Mouse (Mus musculus) heart, postnatal 4 days (tissue): Measurements from ENCODE around the gene Taf3. TPM values are rescaled to one million over a fixed set of nuclear protein-coding genes. Genes with fewer than 3 reads are reported as not detected.

Experiments
- DNase-seq: peaks from one replicate; pipeline ENCODE4 v3.0.0; 2021
- total RNA-seq, 2 experiments: library from RNA; stranded (reverse); gene quantifications; 2 replicates each; pipeline ENCODE4 v1.2.3; 2021

The Taf3 gene
- 1 to 10 TPM; 8.4 to 8.6 TPM for total RNA-seq

DNA sequence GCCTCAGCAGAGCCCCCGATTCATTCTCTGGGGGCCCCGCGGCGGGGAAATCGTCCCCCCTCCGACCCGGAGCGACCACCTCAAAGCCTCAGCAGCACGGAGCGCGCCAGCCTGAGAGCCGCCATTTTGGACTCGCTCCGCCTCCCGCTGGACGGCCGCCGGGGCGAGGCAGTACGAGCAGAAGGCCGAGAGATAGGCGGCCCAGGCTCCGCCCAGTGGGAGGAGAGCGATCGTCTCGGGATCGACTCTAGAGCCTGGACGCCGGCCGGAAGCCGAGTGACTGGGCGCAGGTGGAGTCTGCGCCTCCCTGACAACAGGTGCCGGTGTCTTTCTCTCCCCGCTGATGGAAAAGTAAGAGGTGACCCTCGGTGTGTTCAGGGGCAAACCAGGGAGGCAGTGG lies at the start of gene Taf3:
Gene Taf3, minus strand, starts transcription at position 136 of the 400 bp plus-strand sequence.
- DNase-seq, result peak; percentile 95

DNA sequence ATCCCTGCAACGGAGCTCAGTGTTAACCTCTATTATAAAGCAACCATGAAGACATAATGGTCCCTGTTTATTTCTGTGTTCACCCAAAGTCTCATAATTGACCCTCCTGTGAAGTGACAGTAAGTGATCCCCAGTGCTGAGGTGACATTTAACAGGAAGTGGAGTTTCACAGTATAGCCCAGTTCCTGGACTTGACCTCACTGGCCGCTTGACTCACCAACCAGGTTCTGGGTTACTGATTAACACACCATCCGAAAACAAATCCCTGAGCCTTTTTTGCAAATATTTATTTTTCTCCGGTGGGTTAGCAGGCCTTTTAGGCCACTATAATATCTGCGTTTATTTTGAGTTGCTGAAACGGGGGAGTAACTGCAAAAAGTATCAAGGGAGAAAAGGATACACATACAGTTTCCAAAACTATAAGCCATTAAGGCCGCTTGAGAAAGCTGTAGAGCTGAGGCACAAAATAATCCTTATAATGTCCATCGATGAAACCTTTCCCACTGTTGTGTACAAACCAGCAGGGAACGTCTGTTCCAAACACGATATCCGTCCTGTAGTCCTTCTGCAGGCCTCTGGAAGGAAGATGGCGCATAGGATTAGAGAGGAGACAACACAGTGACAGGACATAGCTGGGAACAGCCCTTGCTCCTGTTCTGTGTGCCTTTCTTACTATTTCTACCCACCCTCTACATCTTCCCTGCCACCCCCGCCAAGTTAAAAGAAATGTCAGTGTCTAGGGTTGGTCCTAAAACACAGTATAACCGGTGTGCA lies 46.1 kb upstream of the Taf3 start:
- no peak for DNase-seq

GRCm38 (mm10) chr2:10087256-10087850 lies 39.0 kb upstream of the Taf3 start:
- no peak for DNase-seq

DNA sequence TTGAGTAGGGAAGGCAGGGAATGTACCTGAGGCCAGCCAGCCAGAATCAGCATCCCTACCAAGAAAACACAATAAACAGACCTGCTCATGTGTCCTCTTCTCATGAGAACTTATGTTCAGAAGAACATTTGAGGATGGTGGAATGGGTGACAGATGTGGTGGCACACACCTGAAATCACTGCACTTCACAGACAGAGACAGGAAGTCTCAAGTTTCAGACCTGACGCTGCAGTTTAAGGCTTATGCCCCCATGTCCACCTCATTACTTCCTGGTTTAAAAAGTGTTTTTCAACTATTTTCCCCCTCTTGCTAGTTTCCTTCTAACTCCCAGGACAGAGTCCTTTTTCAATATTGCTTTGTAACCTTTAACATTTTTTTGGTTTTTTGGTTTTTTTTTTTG lies 34.3 kb upstream of the Taf3 start:
- no peak for DNase-seq

DNA sequence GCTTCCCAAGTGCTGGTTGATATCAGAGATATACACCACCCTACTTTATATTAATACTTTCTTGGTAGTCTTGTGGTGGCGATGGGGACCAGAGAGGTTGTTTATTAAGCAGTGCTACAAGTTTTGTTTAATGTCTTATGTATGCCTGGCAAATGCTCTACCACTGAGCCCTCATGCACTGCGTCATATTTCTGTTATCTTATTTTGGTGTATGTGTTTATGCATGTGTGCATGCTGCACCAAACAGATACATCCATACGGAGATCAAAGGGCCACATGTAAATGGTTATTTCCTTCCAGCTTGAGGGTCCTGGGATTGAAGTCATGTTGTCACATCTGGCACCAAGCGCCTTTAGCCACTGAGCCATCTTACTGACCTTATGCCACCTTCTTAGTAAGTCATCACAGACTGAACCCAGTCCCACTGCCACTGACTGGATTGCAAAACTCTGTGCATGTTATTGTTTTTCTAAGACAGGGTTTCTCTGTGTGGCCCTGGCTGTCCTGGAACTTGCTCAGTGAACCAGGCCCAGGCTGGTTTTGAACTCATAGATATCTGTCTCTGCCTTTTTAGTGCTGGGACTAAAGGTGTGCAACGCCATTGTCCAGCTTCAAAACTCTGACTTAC lies 33.2 kb upstream of the Taf3 start:
- no peak for DNase-seq

GRCm38 (mm10) chr2:10080310-10081010 lies 32.1 kb upstream of the Taf3 start, which contains the start of the genes Atp5c1 and Kin:
TSS of gene Atp5c1 (minus strand) at chr2:10080510.
TSS of gene Kin (plus strand) at chr2:10080593.
- DNase-seq, result peak; percentile 97

DNA sequence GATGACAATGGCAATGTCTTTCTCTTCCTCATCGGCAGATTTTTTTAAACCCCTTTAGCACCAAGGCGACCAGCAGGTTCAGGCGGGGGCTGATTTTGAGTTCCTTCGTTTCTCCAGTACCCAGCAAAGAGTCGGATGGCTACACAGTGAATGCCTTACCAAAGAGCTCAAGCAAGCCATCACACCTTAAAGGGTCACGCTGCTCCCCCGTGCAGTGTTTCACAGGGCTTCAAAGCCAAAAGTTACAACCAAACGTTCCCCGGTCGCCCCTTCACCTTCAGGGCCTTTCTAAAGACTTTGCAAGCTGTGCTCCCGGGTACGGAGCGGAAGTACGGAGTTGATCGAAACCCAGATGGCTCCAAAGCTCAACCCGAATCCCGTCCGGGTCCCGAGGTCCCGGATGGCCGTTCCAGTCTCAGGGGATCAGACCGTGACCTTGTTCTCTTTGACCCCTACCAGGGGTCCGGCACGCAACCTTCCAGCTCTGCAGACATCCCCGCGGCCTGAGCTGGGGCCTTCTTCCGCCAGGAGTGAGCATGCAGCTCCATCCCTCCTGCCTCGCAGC lies 31.4 kb upstream of the Taf3 start:
- DNase-seq, result no peak

DNA sequence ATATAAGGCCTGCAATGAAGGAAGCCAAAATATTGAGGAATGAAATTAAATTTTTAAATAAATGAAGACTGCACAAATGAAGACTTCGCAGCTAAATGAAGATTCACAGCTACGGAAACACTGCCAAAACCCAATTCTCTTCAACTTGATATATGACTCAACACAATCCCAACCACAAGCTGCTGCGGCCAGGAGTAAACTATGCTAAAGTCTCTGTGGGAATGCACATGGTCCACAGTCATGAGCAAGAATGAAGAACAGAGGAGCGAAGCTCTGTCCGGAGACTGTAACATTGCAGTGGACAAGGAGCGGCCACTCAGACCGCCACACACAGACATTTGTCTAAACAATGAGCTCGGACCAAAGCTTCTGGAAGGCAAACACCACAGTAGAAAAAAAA lies 28.3 kb upstream of the Taf3 start:
- no peak for DNase-seq

DNA sequence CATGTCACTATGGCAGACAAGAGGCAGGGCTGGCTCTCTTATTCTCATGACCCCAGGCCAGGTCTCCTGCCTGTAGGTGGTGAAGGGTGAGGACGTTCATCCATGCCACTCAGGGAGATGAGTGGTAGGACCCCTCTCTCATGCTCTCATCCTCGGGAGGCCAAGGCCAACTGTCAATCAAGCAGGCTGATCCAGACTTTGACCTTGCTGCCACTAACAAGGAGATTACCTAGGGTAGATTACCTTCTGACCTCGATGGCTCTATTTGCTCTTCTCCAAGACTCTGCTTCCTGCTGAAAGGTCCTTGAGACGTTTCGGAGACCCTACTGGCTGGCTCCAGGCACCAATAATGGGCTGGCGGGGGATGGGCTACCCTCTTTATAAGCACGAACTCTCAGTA lies 26.1 kb upstream of the Taf3 start:
- DNase-seq, result no peak

- no peak for DNase-seq
These were observed 23.4 kb upstream of the Taf3 start for GRCm38 (mm10) chr2:10071751-10072150.

DNA sequence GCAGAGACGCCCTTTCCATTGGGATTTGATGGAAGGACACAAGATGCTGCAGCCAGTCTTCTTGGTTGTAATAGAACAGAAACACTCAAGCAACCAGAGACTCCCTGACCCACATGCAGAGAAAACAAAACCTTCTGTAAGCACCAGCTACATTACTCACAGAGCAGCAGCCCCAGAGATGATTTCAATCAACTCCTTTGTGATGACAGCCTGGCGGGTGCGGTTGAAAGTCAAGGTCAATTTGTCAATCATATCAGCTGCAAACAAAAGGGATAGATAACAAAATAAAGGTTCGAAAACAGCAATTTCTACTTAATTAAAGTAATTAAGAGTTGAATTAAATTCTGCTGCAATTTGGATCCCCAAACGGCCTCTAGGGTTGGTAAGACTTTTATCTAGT lies 10.4 kb upstream of the Taf3 start:
- no peak for DNase-seq

- DNase-seq, result no peak
These were observed 3.6 kb upstream of the Taf3 start for GRCm38 (mm10) chr2:10051996-10052395.

DNA sequence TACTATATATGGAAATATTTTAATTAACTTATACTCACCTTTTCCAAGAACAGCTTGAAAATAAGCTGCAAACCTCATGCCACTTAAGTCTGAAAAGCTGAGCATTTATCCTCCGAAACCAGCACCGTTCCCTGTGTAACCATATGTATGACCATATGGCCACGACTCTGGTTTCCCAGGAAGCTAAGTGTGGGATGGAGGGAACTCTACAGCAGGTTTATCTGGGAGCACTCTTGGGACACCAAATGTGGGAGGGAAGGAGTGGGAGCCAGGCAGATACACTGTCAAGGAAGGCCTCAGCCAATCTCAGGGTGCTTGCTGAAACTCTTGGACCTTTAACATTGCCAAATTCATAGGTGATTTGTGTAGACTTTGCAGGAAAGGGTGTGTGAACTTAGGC lies 2.5 kb upstream of the Taf3 start:
- no peak for DNase-seq

DNA sequence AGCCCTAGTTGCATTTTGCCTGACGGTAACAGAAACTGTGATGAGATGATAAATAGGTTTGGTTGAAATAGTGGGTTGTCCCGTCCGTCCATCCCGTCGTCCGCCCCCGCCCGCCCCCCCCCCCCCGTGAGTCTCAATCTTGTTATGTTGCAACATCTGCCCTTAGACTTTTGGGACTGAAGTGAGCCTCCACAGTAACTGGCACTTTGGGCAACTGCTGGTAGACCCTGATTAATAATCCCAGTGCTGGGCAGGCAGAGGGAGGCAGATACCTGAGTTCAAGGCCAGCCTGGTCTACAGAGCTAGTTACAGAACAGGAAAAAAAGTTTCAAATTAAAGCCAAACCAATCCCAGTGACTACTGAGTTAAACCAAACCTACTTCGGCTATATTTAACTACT lies 1.1 kb upstream of the Taf3 start:
- no peak for DNase-seq

DNA sequence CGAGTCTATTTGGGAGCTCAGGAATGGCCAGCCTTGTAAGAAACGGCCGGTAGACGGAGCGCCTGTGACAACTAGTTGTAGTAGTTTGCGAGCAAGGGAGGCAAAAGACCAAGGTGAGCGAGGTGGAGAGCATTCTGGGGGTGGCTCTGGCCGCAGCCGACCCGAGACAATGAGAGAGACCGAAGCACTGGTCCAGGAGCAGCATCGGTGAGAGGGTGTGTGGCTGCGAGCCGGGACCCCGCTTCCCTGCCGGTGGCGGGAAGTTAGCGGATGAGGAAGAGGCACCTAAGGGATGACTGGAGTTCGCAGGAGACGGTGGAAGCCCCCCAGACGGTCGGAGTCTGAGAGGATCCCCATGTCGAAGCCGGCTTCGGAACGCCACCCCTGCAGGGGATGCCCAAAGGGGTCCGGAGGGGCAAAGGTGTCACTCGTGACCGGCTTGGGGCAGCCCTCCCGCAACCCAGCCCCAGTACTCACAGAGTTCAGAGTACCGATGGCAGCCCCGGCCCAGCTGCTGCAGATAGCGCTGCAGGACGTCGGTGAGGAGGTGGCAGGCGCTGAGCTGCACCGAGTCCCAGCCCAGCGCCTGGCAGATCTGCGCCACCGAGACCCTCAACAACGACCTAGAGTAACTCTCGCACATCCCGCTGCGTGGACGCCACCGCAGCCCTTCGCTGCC lies 499 bp downstream of the Taf3 start:
- DNase-seq, result peak; percentile 31

DNA sequence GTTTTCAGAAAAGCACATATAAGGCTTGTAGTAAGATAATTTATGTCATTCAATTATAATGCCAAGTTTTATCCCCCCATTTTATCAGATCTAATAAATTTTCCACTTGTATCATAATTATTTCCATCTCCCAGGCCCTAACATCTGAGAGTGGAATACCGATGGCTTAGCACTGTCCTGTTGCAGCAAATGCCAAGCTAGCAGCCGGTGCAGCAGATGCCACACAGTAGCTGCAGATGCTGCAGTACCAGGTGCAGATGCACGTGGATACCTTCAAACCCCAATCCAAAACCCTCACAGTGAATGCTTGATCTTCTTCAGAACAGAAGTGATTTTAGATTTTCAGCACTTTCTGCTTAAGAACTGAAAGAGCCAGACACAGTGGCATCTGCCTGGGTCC lies 13.4 kb downstream of the Taf3 start:
- no peak for DNase-seq

DNA sequence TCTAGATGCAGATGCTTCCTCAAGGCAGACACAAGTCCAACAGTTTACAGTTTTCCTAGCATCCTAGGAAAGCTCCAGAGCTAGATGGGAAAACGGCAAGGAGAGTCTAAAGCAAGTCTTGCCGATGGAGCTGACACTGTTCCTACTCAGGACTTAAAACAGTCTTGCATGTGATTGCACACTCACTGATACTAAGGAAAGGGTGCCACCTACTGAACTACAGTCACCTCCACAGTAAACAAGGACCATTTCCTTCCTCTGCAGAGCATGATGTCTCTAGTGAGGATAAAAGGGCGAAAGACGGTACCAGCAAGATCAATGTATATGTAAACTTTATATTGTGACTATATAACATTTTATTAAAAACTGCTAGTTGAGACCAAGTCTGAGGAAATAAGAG lies 14.7 kb downstream of the Taf3 start:
- no peak for DNase-seq

DNA sequence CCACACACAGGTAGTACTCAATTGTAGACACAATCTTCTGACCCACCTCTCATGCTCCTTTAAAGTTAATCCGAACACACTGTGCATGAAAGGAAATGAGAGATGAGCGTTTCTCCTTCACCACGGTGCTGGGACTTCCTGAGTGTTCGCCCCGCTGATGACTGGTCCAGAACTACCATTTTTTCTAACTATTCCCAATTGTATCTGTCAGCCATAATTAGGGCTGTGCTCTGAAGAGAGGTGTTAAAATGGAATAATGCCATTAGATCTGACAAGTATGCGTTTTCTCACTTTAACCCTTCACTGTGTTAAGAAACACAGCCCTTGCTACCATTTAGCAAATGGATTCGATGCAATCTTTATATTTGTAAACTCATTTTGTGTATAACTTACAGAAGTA lies 18.6 kb downstream of the Taf3 start:
- no peak for DNase-seq

DNA sequence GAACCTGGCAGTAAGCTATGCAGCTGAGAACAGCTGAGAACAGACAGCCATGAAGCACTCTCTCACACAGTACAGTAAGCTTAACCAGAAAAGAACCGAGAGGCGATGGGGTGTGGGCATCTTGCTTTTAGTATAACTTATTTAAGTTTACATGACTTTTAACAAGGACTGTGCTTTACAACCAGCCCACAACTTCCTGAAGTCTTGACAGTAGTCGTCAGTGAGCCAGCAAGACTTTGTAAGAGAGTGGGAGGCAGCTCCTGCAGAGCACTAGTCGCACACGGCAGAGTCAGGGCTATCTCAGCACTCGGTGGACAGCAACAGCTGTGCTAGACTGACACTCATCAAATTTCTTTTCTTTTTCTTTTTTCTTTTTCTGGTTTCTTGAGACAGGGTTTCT lies 24.1 kb downstream of the Taf3 start:
- no peak for DNase-seq

DNA sequence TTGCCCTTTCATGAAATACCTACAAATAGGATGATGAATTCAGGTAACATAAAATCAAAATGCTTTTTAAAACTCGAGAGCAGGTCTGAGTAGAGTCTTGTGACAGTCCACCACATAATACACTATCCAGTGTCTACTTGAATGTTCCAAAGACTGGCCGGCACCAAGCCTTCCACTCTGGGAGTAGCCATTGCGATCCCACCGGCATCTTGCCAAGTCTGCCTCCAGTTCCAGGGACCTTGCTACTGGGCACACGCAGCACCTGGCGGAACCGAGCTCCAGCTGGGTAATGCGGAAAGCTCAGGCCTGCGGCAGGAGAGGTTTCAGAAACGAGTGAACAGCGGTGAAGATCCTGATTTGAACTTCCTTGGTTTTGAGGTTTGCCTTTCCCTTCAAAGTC lies 27.1 kb downstream of the Taf3 start:
- no peak for DNase-seq

DNA sequence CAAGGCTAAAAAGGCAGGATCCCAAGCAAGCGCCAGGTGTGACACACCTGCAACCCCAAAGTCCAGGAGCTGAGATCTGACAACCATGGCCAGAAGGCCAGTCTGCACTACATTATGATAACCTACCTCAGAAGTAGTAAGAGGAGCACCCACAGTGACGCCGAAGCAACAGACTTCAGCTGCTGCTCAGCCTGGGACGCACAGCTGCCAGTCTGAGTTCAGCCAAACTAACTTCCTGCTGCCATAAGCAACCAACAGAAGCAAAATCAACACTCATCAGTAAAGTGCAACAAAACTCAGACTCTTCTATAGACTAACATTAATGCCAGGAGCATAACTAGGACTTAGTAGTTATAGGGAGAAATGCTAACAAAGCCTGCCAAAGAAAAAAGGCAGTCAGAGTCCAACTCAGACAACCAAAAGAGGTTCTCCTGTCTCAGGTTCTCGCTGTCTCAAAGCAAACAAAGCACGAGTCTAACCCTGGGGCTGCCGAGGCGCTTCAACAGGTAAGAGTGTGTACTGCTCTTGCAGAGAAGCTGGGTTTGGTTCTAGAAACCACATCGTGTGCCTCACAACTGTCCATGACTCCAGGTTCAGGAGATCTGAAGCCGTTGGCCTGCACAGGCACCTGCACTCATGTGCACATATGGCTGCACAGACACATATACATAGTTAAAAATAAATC lies 33.3 kb downstream of the Taf3 start:
- no peak for DNase-seq
